Mouse (Mus musculus) hindbrain, embryonic 16.5 days (tissue): ENCODE measurements around the gene Lrrc74b. TPM values are rescaled to one million over a fixed set of nuclear protein-coding genes. Genes with fewer than 3 reads are reported as not detected.

ENCODE experiments used
- ATAC-seq: fragments of 200-750 bp; cut with Nextera tagmentation; 2 replicates; pipeline ENCODE4 v1.8.0; 2017; ENCODE audit warnings: moderate TSS enrichment, moderate library complexity
- H3K27ac ChIP-seq: fragments of 300-500 bp; sonication (generic); 2 replicates; pipeline ENCODE4 v1.5.1; 2014; ENCODE audit warnings: low read depth, mild to moderate bottlenecking, control low read depth, low read length, moderate library complexity
- H3K27me3 ChIP-seq: fragments of 300-500 bp; sonication (generic); replicated peaks from 2 replicates; pipeline ENCODE4 v1.6.1; 2014; ENCODE audit warnings: low read length; ENCODE audit not compliant: control insufficient read depth, insufficient read depth
- H3K36me3 ChIP-seq: fragments of 300-500 bp; sonication (generic); 2 replicates; pipeline ENCODE4 v1.6.1; 2014; ENCODE audit warnings: mild to moderate bottlenecking, low read length, moderate library complexity, mixed read lengths; ENCODE audit not compliant: control insufficient read depth, insufficient read depth
- H3K4me1 ChIP-seq: fragments of 300-500 bp; sonication (generic); 2 replicates; pipeline ENCODE4 v1.6.1; 2014; ENCODE audit warnings: low read depth, low read length; ENCODE audit not compliant: control insufficient read depth, insufficient read depth
- H3K4me2 ChIP-seq: fragments of 300-500 bp; sonication (generic); 2 replicates; pipeline ENCODE4 v1.6.1; 2014; ENCODE audit warnings: mild to moderate bottlenecking, low read length, control low read depth, moderate library complexity
- H3K4me3 ChIP-seq: fragments of 300-500 bp; sonication (generic); 2 replicates; pipeline ENCODE4 v1.5.1; 2014; ENCODE audit warnings: mild to moderate bottlenecking, low read length, control low read depth, moderate library complexity
- H3K9ac ChIP-seq: fragments of 300-500 bp; sonication (generic); 2 replicates; pipeline ENCODE4 v1.6.1; 2014; ENCODE audit warnings: low read depth, mild to moderate bottlenecking, control low read depth, low read length, moderate library complexity
- H3K9me3 ChIP-seq: fragments of 300-500 bp; sonication (generic); 2 replicates; pipeline ENCODE4 v1.6.1; 2014; ENCODE audit warnings: mild to moderate bottlenecking, low read length, moderate library complexity; ENCODE audit not compliant: control insufficient read depth
- WGBS: fragments of 180-500 bp; shearing (Covaris S2); extraction: QIAGEN DNeasy Blood & Tissue Kit; methylation state at CpG from one replicate; pipeline ENCODE4 v1.1.7; 2014; 5-methylcytosine and 5-hydroxymethylcytosine counted together
- polyA plus RNA-seq: library from polyadenylated mRNA; unstranded; fragments of >200 nt; fragmentation: Nextera tagmentation; extraction: Ambion mirVana; gene quantifications from 2 replicates; pipeline ENCODE4 v1.2.1, GENCODE M21; 2015

The Lrrc74b gene
- polyA plus RNA-seq, 1 experiment from 2014 or later = 1.8 TPM

DNA sequence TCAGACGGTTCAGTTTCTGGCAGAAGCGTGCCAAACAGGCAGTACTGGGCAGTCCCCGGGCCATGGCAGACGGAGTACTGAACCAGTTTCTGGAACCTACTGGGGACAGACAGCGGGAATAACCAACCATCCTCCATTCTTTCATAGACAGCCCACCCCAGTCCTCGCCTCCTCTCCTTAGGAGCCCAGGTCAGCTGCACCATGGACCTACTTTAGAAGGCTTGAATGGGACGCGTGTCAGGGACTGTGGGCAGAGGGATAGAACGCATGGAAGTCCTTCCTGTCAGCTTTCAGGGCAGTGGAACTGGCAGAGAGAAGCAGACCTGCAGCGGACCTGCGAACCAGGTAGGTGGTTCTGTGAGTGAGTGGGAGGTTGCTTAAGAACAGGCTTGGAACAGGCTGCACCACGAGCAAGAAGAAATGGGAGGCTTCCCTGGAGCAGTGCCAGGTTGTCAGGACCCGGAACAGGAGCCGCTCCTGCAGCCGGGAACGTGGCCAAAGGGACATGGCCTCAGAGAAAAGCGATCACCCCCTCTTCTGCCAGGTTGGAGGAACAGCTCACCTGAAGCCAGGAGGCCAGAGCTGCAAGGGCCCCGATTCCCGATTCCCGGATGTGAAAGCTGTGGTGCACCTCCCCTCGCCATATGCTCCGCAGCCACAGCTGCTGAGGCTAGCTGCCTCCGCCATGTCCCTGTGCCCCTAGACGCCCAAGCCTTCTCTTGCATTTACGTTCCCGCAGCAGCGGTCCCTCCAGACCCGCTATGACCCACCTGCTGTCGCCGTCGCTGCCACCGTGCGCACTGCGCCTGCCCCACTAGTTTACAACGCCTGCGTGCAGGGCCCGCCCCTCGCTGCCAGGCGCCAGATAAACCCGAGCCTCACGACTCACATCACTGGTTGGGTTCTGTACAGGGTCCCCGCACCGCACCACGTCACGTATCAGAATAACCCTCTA, 15.1 kb upstream of the Lrrc74b start:
- Histone ChIP-seq H3K4me3 (peak overlapping the region; percentile 55), H3K4me1 (peaks cover 14% of the 10 kb centered on the region), H3K4me2 (peak overlapping the region; percentile 82), H3K36me3 (no peaks in the 10 kb centered on the region), H3K9me3 (no peaks in the 10 kb centered on the region), H3K9ac (peak overlapping the region; percentile 73), H3K27me3 (no peaks in the 10 kb centered on the region; the same call in 1 of the 2 replicates), H3K27ac (peak overlapping the region; percentile 76)
- WGBS = 14% methylated on average over 42 of the region's 45 CpGs
- ATAC-seq = peak; percentile 92

DNA sequence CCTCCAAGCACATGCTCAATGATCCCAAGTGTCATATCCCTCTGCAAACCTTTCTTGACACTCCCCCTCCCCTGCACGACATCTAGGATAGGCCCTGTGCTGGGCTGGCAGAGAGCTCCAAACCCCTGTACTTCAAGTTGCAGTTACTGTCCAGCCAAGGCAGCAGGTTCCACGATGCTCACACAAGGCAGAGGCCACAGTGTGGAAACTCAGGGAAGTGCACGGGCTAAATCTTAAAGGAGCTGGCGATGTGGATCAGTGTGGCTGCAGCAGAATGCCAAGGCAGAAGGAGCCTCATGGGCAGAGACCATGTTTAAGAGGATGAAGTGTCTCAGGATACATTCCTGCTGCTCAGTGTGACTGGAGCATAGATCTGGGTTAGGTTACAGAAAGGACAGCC, 5.1 kb upstream of the Lrrc74b start:
- no peaks in the 10 kb centered on the region for H3K9me3 ChIP-seq
- ATAC-seq = no peak
- 33% methylated on average over 4 of the region's 4 CpGs for WGBS
- H3K9ac ChIP-seq = no peak overlapping the region
- H3K27ac ChIP-seq = no peak overlapping the region
- H3K4me3 ChIP-seq = no peak overlapping the region
- H3K27me3 ChIP-seq = no peaks in the 10 kb centered on the region
- H3K4me2 ChIP-seq = no peak overlapping the region
- H3K4me1 ChIP-seq = peaks cover 4% of the 10 kb centered on the region
- H3K36me3 ChIP-seq = no peaks in the 10 kb centered on the region

DNA sequence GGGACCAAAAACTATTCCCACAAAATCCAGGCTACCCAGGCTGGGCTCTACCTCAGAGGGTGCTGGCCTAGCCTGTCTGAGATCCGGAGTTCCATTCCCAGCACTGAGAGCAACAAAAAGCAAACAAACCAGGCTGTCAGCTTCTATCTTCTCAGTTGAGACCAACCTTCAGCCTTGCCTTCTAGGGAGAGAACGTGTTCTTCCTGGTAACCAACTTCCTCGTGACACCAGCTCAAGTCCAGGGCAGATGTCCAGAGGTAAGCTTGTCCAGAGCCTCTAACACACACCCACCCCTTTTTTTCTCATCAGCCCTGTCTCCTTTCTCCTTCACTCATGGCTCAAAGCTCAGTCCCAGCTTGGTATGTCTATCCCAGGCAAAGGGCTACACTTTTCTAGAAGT, 3.7 kb upstream of the Lrrc74b start:
- Histone ChIP-seq H3K27ac (no peak overlapping the region), H3K4me3 (no peak overlapping the region), H3K9ac (no peak overlapping the region), H3K4me2 (no peak overlapping the region), H3K9me3 (no peaks in the 10 kb centered on the region), H3K27me3 (peaks cover 3% of the 10 kb centered on the region; the same call in 1 of the 2 replicates), H3K36me3 (no peaks in the 10 kb centered on the region), H3K4me1 (peaks cover 8% of the 10 kb centered on the region)
- no peak for ATAC-seq
- WGBS = 85% methylated on average over 3 of the region's 3 CpGs

DNA sequence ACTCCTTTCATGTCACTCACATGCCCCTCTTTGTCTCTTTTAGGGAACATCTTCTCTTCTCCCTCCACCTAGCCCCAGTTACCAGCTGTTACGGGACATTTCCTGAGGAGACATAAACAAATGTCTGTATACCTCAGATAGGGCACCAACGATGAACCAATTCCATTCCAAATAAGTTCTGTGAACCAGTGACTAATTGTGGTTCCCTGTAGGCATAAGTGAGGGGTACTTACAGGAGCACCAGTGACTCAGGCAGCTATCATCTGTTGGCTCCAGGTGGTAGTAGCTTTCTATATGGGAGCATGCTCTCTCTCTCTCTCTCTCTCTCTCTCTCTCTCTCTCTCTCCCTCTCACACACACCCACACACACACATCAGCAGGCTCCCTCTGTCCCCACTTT, 3.2 kb upstream of the Lrrc74b start:
- no peak overlapping the region for H3K9ac ChIP-seq
- WGBS = 72% methylated on average over 2 of the region's 2 CpGs
- peaks cover 8% of the 10 kb centered on the region for H3K4me1 ChIP-seq
- H3K4me3 ChIP-seq = no peak overlapping the region
- ATAC-seq = no peak
- peaks cover 3% of the 10 kb centered on the region; the same call in 1 of the 2 replicates for H3K27me3 ChIP-seq
- no peaks in the 10 kb centered on the region for H3K9me3 ChIP-seq
- H3K36me3 ChIP-seq = no peaks in the 10 kb centered on the region
- no peak overlapping the region for H3K4me2 ChIP-seq
- no peak overlapping the region for H3K27ac ChIP-seq

DNA sequence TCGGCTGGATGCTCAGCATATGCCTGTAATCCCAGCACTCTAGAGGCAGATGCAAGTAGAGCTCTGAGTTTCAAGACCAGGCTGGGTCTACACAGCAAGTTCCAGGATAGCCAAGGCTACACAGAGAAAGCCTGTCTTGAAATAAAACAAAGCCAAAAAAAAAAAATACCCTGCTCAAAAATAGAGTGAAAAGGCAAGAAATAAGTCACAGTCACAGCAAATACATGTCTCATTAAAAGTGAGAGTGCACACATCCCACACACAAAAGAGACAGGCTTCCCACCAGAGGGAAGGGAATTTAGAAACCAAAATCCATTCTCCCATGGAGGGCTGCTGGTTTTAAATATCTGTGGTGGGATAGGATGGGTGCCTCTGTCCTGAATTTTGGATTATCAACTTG, 2.5 kb upstream of the Lrrc74b start:
- no peak for ATAC-seq
- peaks cover 3% of the 10 kb centered on the region; the same call in 1 of the 2 replicates for H3K27me3 ChIP-seq
- H3K27ac ChIP-seq = no peak overlapping the region
- H3K4me2 ChIP-seq = no peak overlapping the region
- no peak overlapping the region for H3K4me3 ChIP-seq
- H3K9me3 ChIP-seq = no peaks in the 10 kb centered on the region
- H3K36me3 ChIP-seq = no peaks in the 10 kb centered on the region
- WGBS = 29% methylated on average over 1 of the region's 1 CpGs
- peaks cover 8% of the 10 kb centered on the region for H3K4me1 ChIP-seq
- no peak overlapping the region for H3K9ac ChIP-seq

DNA sequence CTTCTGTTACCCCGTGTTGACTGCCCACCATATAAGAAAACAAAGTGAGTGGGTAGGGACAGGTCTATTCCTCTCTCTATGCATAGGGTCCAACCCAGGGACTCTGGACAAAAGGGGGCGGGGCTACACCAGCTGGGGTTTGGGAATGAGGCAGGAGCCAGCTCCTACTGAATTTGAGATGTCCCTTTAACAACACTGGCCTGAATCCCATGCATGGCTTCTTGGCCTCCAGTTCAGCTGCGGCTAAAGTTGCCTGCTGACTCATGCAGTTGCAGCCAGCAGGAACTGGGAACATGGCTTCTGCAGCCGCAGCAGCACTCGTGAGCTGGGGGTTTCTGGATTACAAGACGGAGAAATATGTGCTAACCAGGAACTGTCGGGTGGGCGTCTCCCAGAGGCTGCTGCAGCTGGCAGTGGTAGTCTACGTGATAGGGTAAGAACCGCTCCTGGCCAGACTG, 733 bp upstream of the Lrrc74b start, which contains the start of gene P2rx6:
Gene P2rx6 (plus strand): TSS at position 135 of the 458 bp plus-strand sequence.
- H3K4me1 ChIP-seq = peaks cover 14% of the 10 kb centered on the region
- 2% methylated on average over 10 of the region's 10 CpGs for WGBS
- H3K9ac ChIP-seq = peak within 1 kb of the TSS; percentile 46
- peak within 1 kb of the TSS; percentile 30 for H3K4me3 ChIP-seq
- peaks cover 3% of the 10 kb centered on the region; the same call in 1 of the 2 replicates for H3K27me3 ChIP-seq
- H3K4me2 ChIP-seq = peak within 1 kb of the TSS; percentile 52
- peak; percentile 70 for ATAC-seq
- H3K9me3 ChIP-seq = no peaks in the 10 kb centered on the region
- no peaks in the 10 kb centered on the region for H3K36me3 ChIP-seq
- H3K27ac ChIP-seq = peak within 1 kb of the TSS; percentile 72

DNA sequence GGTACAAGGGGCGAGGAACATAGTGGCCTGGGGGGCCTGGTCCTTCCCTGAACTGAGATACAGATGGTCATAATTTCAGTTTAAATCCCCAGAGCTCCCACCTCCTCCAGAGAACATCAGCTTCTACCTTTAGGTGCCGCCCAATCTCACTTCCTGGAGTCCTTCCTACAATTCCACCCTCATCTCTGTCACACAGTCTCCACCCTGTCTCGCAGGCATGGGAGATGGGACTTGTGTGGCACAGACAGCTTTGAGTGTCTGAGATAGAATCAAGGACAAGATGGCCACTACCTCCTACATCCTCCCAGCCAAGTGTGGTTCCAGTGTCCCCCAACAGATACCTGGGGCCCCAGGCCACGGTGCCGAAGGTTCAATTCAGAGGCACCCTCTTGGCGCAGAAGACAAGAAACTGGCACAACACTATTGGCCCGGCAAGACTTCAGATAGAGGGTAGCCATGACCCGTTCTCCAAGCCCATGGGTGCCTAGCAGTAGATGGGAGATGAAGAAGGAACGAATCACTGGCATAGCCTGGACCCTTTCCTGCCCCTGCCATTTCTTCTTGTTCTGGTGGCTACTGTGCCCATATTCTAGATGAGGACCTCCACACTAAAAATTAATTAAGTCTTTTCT, 1.5 kb downstream of the Lrrc74b start:
- WGBS = 72% methylated on average over 9 of the region's 9 CpGs
- Histone ChIP-seq H3K4me1 (peaks cover 14% of the 10 kb centered on the region), H3K9ac (no peak overlapping the region), H3K27me3 (peaks cover 3% of the 10 kb centered on the region; the same call in 1 of the 2 replicates), H3K4me3 (no peak overlapping the region), H3K36me3 (no peaks in the 10 kb centered on the region), H3K4me2 (peak overlapping the region; percentile 34; the same call in 1 of the 2 replicates), H3K27ac (no peak overlapping the region), H3K9me3 (no peaks in the 10 kb centered on the region)
- no peak for ATAC-seq

DNA sequence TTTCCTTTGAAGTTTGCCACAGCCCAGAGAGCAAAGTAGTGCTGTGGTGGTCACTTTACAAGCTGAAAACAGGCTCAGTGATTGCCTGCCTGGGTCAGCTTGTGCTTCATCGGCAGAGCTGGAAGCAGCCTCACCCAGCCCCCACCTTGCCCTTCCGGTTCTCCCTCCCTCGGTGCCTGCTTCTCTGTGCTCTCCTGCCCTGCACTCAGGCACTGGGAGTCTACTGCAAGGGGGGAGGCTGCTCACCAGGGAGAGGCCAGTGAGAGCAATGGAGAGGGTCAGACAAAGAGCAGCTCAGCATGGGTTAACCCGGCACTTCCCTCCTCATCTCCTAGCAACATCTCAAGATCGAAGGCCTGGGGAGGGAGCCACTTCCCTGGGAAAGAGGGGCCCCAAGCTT, 2.2 kb downstream of the Lrrc74b start:
- H3K36me3 ChIP-seq = no peaks in the 10 kb centered on the region
- 0% methylated on average over 5 of the region's 5 CpGs for WGBS
- H3K27ac ChIP-seq = no peak overlapping the region
- no peaks in the 10 kb centered on the region for H3K9me3 ChIP-seq
- H3K4me3 ChIP-seq = no peak overlapping the region
- peak overlapping the region; percentile 34 for H3K4me2 ChIP-seq
- H3K27me3 ChIP-seq = peaks cover 3% of the 10 kb centered on the region; the same call in 1 of the 2 replicates
- H3K9ac ChIP-seq = peak overlapping the region; percentile 38; the same call in 1 of the 2 replicates
- peaks cover 18% of the 10 kb centered on the region for H3K4me1 ChIP-seq
- ATAC-seq = no peak
